Mouse (Mus musculus) layer of hippocampus, adult 2 months (tissue): ENCODE measurements at regions not wholly inside any gene's neighbourhood (a gene's known extent, or its start where the extent isn't known, plus 50 kb on each side); places are given as distances from the start of the nearest gene placed in this dataset.
A peak's percentile ranks its signal among the peaks of the same experiment; 100 is the strongest.

ENCODE experiments used
- DNase-seq, 2 experiments: peaks; one replicate each; pipeline ENCODE4 v3.0.0; 2022; ENCODE audit warnings: low spot score in 2 of 2
- H3K27ac ChIP-seq: fragments of 200-600 bp; 2 replicates; pipeline ENCODE4 v1.8.1; 2022
- H3K4me3 ChIP-seq: fragments of 200-600 bp; 2 replicates; pipeline ENCODE4 v1.8.1; 2022; ENCODE audit warnings: mild to moderate bottlenecking
- CTCF ChIP-seq: fragments of 200-600 bp; conservative IDR thresholded peaks from 2 replicates; pipeline ENCODE4 v1.8.1; 2022; ENCODE audit warnings: antibody characterized with exemption, mild to moderate bottlenecking, moderate library complexity

DNA sequence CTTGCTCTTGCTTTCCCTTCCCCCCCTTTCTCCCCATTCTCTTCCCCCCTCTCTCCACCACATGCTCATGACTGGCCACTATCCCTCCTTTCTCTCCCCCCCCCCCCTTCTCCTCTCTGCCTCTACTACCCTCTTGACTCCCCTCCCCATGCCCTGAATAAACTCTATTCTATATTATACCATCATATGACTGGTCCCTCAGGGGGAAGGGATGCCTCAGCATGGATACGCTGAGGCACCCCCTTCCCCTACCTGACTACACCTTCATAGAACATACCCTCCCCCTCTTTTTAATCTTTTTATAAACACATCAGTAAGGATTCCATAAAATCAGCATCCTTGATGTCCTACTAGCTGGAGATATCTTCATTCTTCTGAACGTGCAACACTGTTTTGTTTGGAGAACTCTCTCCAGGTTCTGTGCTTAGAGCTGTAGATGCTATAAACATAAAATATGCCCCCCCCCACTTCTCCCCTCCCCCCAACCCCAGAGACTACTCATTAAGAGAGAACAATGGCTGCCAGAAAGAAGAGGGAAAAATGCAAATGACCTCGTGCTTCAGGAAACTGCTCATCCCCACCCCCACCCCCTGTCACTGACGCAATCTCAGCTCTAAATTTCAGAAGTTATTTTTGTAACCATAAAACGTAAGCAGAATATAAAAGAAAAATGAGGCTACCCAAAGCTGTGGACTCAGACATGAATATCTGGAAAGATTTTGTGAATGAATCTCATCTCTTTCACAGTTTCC is 102.3 kb downstream of the Pja2 start:
- DNase-seq = no peak
- Histone ChIP-seq H3K4me3 (no peak overlapping the region), H3K27ac (no peak overlapping the region)
- no peak for TF ChIP-seq CTCF

GRCm38 (mm10) chr17:64214599-64214998 is 117.1 kb downstream of the Pja2 start:
- H3K27ac ChIP-seq = no peak overlapping the region
- H3K4me3 ChIP-seq = no peak overlapping the region
- TF ChIP-seq CTCF = no peak
- DNase-seq = no peak

DNA sequence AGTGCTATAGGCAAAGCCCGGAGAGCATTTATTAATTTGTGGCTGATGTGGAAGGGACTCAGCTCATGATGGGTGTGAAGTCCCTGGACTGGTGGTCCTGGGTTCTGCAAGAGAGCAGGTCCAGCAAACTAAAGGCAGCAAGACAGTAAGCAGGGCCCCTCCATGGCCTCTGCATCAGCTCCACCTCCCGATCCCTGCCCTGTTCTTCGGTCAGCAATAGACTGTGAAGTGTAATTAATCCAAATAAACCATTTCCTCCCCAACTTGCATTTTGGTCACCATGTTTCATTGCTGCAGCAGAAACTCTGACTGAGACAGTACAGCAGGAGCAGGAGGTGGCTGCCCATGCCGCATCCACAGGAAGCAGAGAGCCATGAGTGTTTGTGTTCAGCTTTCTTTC is 118.5 kb downstream of the Pja2 start:
- DNase-seq = no peak
- no peak overlapping the region for H3K4me3 ChIP-seq
- no peak overlapping the region for H3K27ac ChIP-seq
- no peak for TF ChIP-seq CTCF

GRCm38 (mm10) chr17:64211281-64211680 is 120.4 kb downstream of the Pja2 start:
- Histone ChIP-seq H3K27ac (no peak overlapping the region), H3K4me3 (no peak overlapping the region)
- DNase-seq = no peak
- 0 out of 2 replicates have a peak, but pooled peaks have one; percentile 5 for TF ChIP-seq CTCF

- no peak for TF ChIP-seq CTCF
Measured at GRCm38 (mm10) chr17:64210366-64210765, 121.3 kb downstream of the Pja2 start.

GRCm38 (mm10) chr17:64209640-64210039 is 122.1 kb downstream of the Pja2 start:
- no peak for TF ChIP-seq CTCF
- Histone ChIP-seq H3K27ac (no peak overlapping the region), H3K4me3 (no peak overlapping the region)
- DNase-seq = no peak

More at GRCm38 (mm10) chr17:64210366-64210765, 121.3 kb downstream of the Pja2 start:
- no peak for DNase-seq
- Histone ChIP-seq H3K4me3 (no peak overlapping the region), H3K27ac (no peak overlapping the region)

GRCm38 (mm10) chr17:64208152-64208855 is 123.4 kb downstream of the Pja2 start:
- no peak for DNase-seq
- no peak for TF ChIP-seq CTCF
- H3K4me3 ChIP-seq = no peak overlapping the region
- H3K27ac ChIP-seq = no peak overlapping the region

GRCm38 (mm10) chr17:64206196-64206718 is 125.5 kb downstream of the Pja2 start:
- no peak for DNase-seq
- H3K4me3 ChIP-seq = no peak overlapping the region
- no peak for TF ChIP-seq CTCF
- H3K27ac ChIP-seq = no peak overlapping the region

- Histone ChIP-seq H3K27ac (no peak overlapping the region), H3K4me3 (no peak overlapping the region)
- no peak for TF ChIP-seq CTCF
- DNase-seq = no peak
Measured at GRCm38 (mm10) chr17:64203611-64204010, 128.1 kb downstream of the Pja2 start.

- TF ChIP-seq CTCF = no peak
- Histone ChIP-seq H3K4me3 (no peak overlapping the region), H3K27ac (no peak overlapping the region)
- no peak for DNase-seq
Measured at GRCm38 (mm10) chr17:64202248-64202647, 129.5 kb downstream of the Pja2 start.

DNA sequence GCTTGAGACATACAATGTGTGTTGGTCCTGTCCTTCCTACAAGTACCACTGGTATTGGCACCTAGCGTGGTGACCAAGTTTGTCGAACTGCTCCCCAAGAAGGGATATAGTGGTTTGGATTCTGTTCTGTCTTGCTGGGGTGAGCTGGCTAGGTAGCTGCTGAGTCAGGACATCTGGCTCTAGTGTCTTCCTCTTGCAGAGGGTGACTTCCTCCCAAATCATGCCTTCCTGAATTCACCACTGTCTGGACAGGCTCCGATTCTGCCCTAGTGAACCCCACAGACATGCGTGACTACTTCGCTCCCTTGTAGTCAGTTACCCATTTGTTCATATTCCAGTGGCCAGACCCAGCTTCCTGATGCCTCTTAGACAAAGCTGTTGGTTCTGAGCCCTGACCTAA is 130.1 kb downstream of the Pja2 start:
- H3K27ac ChIP-seq = no peak overlapping the region
- DNase-seq = no peak
- H3K4me3 ChIP-seq = no peak overlapping the region
- no peak for TF ChIP-seq CTCF

GRCm38 (mm10) chr17:64200092-64200877 is 131.4 kb downstream of the Pja2 start:
- H3K27ac ChIP-seq = no peak overlapping the region
- TF ChIP-seq CTCF = no peak
- DNase-seq = no peak
- no peak overlapping the region for H3K4me3 ChIP-seq
